Mouse (Mus musculus): ENCODE data around the gene Gm4858. TPM values are rescaled to one million over a fixed set of nuclear protein-coding genes. Genes with fewer than 3 reads are reported as not detected.
"Not testable (repeated sequence)": the region's sequence is repeated elsewhere in the genome, so short reads cannot be mapped to it uniquely, and the experiment has no call there.

Gm4858 gene
- not detected in 2 replicates for polyA plus RNA-seq (2012; ENCODE audit: insufficient read depth, insufficient read length, low replicate concordance, missing spikeins)

- not testable (repeated sequence) for H3K4me1 ChIP-seq (ENCODE audit: control insufficient read depth, insufficient read depth, low read length); H3K27ac ChIP-seq (ENCODE audit: insufficient read depth, low read depth, low read length); H3K4me3 ChIP-seq (ENCODE audit: insufficient read depth, low read depth, low read length)
Measured at GRCm38 (mm10) chr3:93068523-93068922, at the start of gene Gm4858. Gm4858 (plus strand) TSS chr3:93068823.

GRCm38 (mm10) chr3:93018960-93019359, 49.7 kb upstream of the Gm4858 start, which contains the start of gene Lce1m:
Lce1m (minus strand) TSS chr3:93019060.
- TF ChIP-seq CTCF (IDR thresholded peaks at IDR 0.05; ENCODE audit: insufficient read depth, low read depth, low read length): no peak
- TF ChIP-seq POLR2A (IDR thresholded peaks at IDR 0.05; ENCODE audit: insufficient read depth, low read depth, low read length): no peak
- 100% methylated on average over 2 of the region's 2 CpGs for WGBS
- Histone ChIP-seq H3K27ac (ENCODE audit: insufficient read depth, low read depth, low read length) (no peak within 1 kb of the TSS), H3K4me1 (ENCODE audit: control insufficient read depth, insufficient read depth, low read length) (peaks cover 2% of the 10 kb centered on the region; the same call in 1 of the 2 replicates), H3K4me3 (ENCODE audit: insufficient read depth, low read depth, low read length) (no peak within 1 kb of the TSS)

GRCm38 (mm10) chr3:93021171-93021570, 47.5 kb upstream of the Gm4858 start:
- TF ChIP-seq POLR2A (IDR thresholded peaks at IDR 0.05; ENCODE audit: insufficient read depth, low read depth, low read length) (no peak), CTCF (IDR thresholded peaks at IDR 0.05; ENCODE audit: insufficient read depth, low read depth, low read length) (no peak)
- WGBS: 87% methylated on average over 1 of the region's 1 CpGs
- Histone ChIP-seq H3K4me3 (ENCODE audit: insufficient read depth, low read depth, low read length) (no peak overlapping the region), H3K27ac (ENCODE audit: insufficient read depth, low read depth, low read length) (no peak overlapping the region), H3K4me1 (ENCODE audit: control insufficient read depth, insufficient read depth, low read length) (peaks cover 2% of the 10 kb centered on the region; the same call in 1 of the 2 replicates)

DNA sequence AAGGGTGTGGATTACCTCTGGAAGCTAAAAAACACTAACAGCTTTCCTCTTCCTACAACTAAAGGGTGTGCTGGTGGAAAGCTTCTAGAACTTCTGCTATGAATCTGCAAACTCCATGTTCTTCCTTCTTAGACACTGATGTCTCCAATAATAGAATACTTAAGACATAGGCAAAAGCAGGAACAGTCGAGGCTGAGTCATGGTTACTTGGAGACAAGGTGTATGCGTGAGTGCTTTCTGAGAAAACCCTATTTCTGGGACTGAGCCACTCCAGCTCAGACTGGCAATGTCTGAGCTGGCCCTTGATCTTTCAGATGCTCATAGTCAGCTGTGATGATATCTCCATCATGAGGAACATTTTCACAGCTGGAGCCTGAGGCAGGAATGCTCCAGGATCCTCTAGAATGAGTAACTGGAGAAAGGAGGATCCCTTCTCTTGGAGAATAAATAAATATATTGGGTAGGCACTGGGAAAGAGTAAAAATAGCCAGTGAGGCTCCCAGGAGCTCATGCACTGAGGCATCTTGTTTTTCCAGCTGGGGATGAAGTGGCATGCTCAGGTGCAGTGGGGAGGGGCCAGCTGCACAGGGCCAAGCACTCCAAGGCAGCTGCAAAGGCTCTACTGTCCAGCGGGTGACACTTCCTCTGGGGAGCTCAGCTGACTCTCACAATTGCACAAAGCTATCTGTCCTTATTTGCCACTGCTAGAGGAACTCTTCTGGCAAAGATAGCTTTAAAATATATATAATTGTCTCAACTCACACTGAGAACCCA, 45.0 kb upstream of the Gm4858 start:
- WGBS: 59% methylated on average over 3 of the region's 3 CpGs
- H3K4me3 ChIP-seq (ENCODE audit: insufficient read depth, low read depth, low read length): no peak overlapping the region
- H3K4me1 ChIP-seq (ENCODE audit: control insufficient read depth, insufficient read depth, low read length): peaks cover 2% of the 10 kb centered on the region; the same call in 1 of the 2 replicates
- H3K27ac ChIP-seq (ENCODE audit: insufficient read depth, low read depth, low read length): peak overlapping the region; percentile 36; the same call in 1 of the 2 replicates
- TF ChIP-seq CTCF (IDR thresholded peaks at IDR 0.05; ENCODE audit: insufficient read depth, low read depth, low read length) (no peak), POLR2A (IDR thresholded peaks at IDR 0.05; ENCODE audit: insufficient read depth, low read depth, low read length) (no peak)

DNA sequence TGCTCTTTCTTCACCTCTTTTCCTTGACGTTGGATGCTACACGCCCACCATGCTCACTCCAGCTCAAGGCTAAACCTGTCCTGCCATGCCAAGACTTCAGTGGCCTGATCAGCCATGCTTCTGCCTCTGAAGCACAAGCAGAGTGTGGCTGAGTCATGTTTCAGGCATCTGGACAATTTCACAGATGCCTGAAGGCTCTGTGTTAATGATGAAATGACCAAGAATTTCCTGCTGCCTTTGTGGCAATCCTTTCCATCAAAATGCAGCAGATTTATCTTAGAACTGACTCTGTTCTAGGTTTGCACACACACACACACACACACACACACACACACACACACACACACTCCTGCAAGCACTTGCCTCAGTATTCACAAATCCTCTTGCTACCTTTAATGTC, 43.1 kb upstream of the Gm4858 start:
- TF ChIP-seq POLR2A (IDR thresholded peaks at IDR 0.05; ENCODE audit: insufficient read depth, low read depth, low read length) (no peak), CTCF (IDR thresholded peaks at IDR 0.05; ENCODE audit: insufficient read depth, low read depth, low read length) (no peak)
- no peak overlapping the region for H3K4me3 ChIP-seq (ENCODE audit: insufficient read depth, low read depth, low read length)
- WGBS: 61% methylated on average over 2 of the region's 2 CpGs
- H3K4me1 ChIP-seq (ENCODE audit: control insufficient read depth, insufficient read depth, low read length): peaks cover 2% of the 10 kb centered on the region; the same call in 1 of the 2 replicates
- no peak overlapping the region for H3K27ac ChIP-seq (ENCODE audit: insufficient read depth, low read depth, low read length)

DNA sequence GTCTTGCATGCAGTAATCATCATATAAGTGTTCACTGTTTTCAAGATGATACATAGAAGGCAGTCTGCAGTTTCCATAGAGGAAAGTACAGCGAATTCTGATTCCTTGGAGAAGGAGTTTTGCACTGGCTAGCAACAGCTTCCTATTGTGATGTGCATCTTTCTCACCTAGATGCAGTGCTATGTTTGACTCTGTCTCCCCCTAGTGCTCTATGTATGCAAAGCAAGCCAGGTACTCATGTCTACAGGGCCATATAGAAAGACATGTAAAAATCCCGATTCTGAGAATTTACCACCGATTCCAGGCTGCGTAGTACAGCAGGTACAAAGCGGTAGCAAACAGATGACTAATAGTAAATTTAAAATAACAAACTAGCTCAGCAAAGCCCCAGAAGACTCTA, 37.2 kb upstream of the Gm4858 start:
- TF ChIP-seq POLR2A (IDR thresholded peaks at IDR 0.05; ENCODE audit: insufficient read depth, low read depth, low read length) (no peak), CTCF (IDR thresholded peaks at IDR 0.05; ENCODE audit: insufficient read depth, low read depth, low read length) (no peak)
- no peaks in the 10 kb centered on the region for H3K4me1 ChIP-seq (ENCODE audit: control insufficient read depth, insufficient read depth, low read length)
- H3K4me3 ChIP-seq (ENCODE audit: insufficient read depth, low read depth, low read length): no peak overlapping the region
- 47% methylated on average over 5 of the region's 5 CpGs for WGBS
- H3K27ac ChIP-seq (ENCODE audit: insufficient read depth, low read depth, low read length): no peak overlapping the region

DNA sequence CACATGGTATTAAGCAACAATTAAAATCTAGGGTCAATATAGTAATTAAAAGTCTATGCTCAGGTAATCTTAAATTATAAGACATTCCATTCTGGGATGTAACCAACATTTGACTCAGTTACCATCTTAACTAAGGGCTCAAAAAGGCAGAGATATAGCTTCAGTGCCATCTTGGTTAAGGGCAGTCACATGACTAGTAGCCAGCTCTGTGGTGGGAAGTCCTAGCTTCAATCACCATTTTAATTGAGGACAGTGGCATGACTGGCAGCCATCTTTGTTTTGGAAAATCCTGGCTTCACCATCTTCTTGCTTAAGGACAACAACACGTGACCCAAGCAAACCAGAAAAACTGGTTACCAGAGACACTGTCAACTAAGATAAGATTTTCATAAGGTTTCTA, 18.4 kb upstream of the Gm4858 start:
- Histone ChIP-seq H3K27ac (ENCODE audit: insufficient read depth, low read depth, low read length) (no peak overlapping the region), H3K4me3 (ENCODE audit: insufficient read depth, low read depth, low read length) (no peak overlapping the region), H3K4me1 (ENCODE audit: control insufficient read depth, insufficient read depth, low read length) (no peaks in the 10 kb centered on the region)
- no peak for TF ChIP-seq POLR2A (IDR thresholded peaks at IDR 0.05; ENCODE audit: insufficient read depth, low read depth, low read length)
- TF ChIP-seq CTCF (IDR thresholded peaks at IDR 0.05; ENCODE audit: insufficient read depth, low read depth, low read length): no peak
- WGBS: 85% methylated on average over 1 of the region's 1 CpGs

DNA sequence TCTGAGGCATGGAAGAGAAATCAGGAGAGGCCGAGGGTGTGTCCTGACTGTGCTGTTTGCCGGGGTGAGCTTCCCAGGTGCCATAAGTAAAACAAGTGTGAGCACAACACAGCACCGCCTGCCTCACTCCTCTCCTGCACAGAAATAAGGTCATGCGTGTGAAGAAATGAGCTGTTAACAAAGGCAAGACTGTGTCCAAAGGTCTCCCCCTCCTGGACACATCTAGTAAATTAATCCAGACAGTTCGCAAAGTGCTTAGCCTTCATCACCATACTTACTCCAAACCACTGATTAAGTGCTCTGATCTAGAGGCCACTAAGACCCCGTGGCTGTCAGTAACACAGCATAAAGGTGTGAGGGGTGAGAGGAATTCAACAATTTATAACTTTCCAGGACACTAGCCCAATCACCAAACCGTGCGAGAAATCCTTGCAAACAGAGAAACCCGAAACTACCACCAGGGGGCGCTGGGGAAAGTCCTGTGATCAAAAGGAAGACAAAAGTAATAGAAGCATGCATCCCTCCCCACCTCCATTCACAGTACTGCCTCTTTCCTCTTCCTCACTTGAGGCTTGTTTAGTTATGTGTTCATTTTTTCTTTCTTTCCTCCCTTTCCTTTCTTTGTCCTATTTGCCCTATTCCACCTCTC, 15.7 kb upstream of the Gm4858 start:
- TF ChIP-seq POLR2A (IDR thresholded peaks at IDR 0.05; ENCODE audit: insufficient read depth, low read depth, low read length) (no peak), CTCF (IDR thresholded peaks at IDR 0.05; ENCODE audit: insufficient read depth, low read depth, low read length) (no peak)
- Histone ChIP-seq H3K4me1 (ENCODE audit: control insufficient read depth, insufficient read depth, low read length) (no peaks in the 10 kb centered on the region), H3K4me3 (ENCODE audit: insufficient read depth, low read depth, low read length) (no peak overlapping the region), H3K27ac (ENCODE audit: insufficient read depth, low read depth, low read length) (no peak overlapping the region)
- 66% methylated on average over 10 of the region's 10 CpGs for WGBS

DNA sequence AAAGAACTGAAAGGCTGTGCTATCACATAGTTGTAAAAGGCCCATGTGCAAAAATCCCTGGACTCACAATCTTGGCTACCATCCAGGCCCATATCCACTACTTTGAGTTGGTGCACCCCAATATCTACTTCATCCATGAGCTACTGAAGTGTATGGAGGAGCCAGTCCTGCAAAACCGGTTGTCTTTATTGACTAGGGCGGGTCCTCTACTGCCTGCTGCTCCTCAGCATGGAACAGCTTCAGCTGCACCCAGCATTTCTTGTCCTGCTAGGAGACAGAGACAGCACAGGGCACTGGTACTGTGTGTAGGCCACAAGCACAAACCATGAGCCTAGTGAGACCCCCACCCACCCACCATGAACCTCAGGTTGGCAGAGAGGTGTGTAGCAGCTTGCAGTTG, 18.0 kb downstream of the Gm4858 start:
- no peaks in the 10 kb centered on the region for H3K4me1 ChIP-seq (ENCODE audit: control insufficient read depth, insufficient read depth, low read length)
- H3K4me3 ChIP-seq (ENCODE audit: insufficient read depth, low read depth, low read length): no peak overlapping the region
- 91% methylated on average over 2 of the region's 2 CpGs for WGBS
- TF ChIP-seq POLR2A (IDR thresholded peaks at IDR 0.05; ENCODE audit: insufficient read depth, low read depth, low read length) (no peak), CTCF (IDR thresholded peaks at IDR 0.05; ENCODE audit: insufficient read depth, low read depth, low read length) (no peak)
- H3K27ac ChIP-seq (ENCODE audit: insufficient read depth, low read depth, low read length): no peak overlapping the region

DNA sequence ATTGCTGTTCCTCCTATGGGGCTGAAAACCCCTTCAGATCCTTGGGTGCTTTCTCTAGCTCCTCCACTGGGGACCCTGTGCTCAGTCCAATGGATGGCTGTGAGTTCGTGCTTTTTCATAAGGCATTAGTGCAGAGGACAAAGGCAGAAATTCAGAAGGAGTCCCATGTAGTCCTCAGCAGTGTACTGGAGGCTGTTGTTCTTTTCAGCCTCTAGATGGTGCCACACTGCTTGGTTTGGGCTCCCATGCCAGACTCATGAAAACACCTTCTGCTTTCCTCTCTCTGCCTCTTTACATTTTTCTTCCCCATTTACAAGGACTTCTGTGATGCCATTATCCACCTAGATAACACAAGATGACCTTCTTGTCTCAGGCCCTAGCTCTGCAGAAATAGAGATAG, 25.0 kb downstream of the Gm4858 start:
- not testable (repeated sequence) for H3K4me1 ChIP-seq (ENCODE audit: control insufficient read depth, insufficient read depth, low read length); H3K4me3 ChIP-seq (ENCODE audit: insufficient read depth, low read depth, low read length); H3K27ac ChIP-seq (ENCODE audit: insufficient read depth, low read depth, low read length)
- WGBS: 20% methylated on average over 1 of the region's 1 CpGs

Data from olfactory bulb, adult 2 months (tissue).